Mouse (Mus musculus) liver, embryonic 11.5 days (tissue): ENCODE results near the gene Scn2b. TPM values are rescaled to one million over a fixed set of nuclear protein-coding genes. Genes with fewer than 3 reads are reported as not detected.

Source experiments
- ATAC-seq: fragments of 200-750 bp; cut with Nextera tagmentation; replicated peaks from 2 replicates; pipeline ENCODE4 v1.8.0; 2017; ENCODE audit warnings: moderate number of reproducible peaks, mild to moderate bottlenecking, moderate TSS enrichment, moderate library complexity; ENCODE audit not compliant: low FRiP score
- DNase-seq: peaks from one replicate; pipeline ENCODE4 v3.0.0-alpha.2; 2017; ENCODE audit warnings: low spot score
- H3K27ac ChIP-seq: fragments of 300-500 bp; sonication (generic); 2 replicates; pipeline ENCODE4 v1.5.1; 2014; ENCODE audit warnings: mild to moderate bottlenecking, low read depth, low read length, control low read depth
- H3K27me3 ChIP-seq: fragments of 300-500 bp; sonication (generic); replicated peaks from 2 replicates; pipeline ENCODE4 v1.6.1; 2014; ENCODE audit warnings: low read length, mixed read lengths; ENCODE audit not compliant: control insufficient read depth, insufficient read depth
- H3K36me3 ChIP-seq: fragments of 300-500 bp; sonication (generic); 2 replicates; pipeline ENCODE4 v1.6.1; 2014; ENCODE audit warnings: mild to moderate bottlenecking, low read length, moderate library complexity, mixed read lengths; ENCODE audit not compliant: control insufficient read depth, insufficient read depth
- H3K4me1 ChIP-seq: fragments of 300-500 bp; sonication (generic); replicated peaks from 2 replicates; pipeline ENCODE4 v1.6.1; 2014; ENCODE audit warnings: low read length, mixed read lengths; ENCODE audit not compliant: control insufficient read depth, insufficient read depth
- H3K4me2 ChIP-seq: fragments of 300-500 bp; sonication (generic); 2 replicates; pipeline ENCODE4 v1.6.1; 2014; ENCODE audit warnings: mild to moderate bottlenecking, control low read depth, moderate library complexity
- H3K4me3 ChIP-seq: fragments of 300-500 bp; sonication (generic); 2 replicates; pipeline ENCODE4 v1.5.1; 2014; ENCODE audit warnings: low read depth, low read length, control low read depth
- H3K9ac ChIP-seq: fragments of 300-500 bp; sonication (generic); 2 replicates; pipeline ENCODE4 v1.6.1; 2014; ENCODE audit warnings: low read depth, low read length, control low read depth
- H3K9me3 ChIP-seq: fragments of 300-500 bp; sonication (generic); 2 replicates; pipeline ENCODE4 v1.6.1; 2016; ENCODE audit warnings: low read length, inconsistent platforms, mixed read lengths; ENCODE audit not compliant: control insufficient read depth
- WGBS: fragments of 180-500 bp; shearing (Covaris S2); extraction: QIAGEN DNeasy Blood & Tissue Kit; methylation state at CpG from one replicate; pipeline ENCODE4 v1.1.7; 2014; 5-methylcytosine and 5-hydroxymethylcytosine counted together
- polyA plus RNA-seq: library from polyadenylated mRNA; unstranded; fragments of >200 nt; fragmentation: Nextera tagmentation; extraction: Ambion mirVana; gene quantifications from 2 replicates; pipeline ENCODE4 v1.2.1, GENCODE M21; 2014

Scn2b gene
- polyA plus RNA-seq, 1 experiment from 2014 or later, result 2.3 TPM

GRCm38 (mm10) chr9:45115706-45116105, 1.9 kb upstream of the Scn2b start:
- no peak overlapping the region for H3K27ac ChIP-seq
- H3K27me3 ChIP-seq, result peaks cover 22% of the 10 kb centered on the region
- no peak for ATAC-seq
- H3K36me3 ChIP-seq, result no peaks in the 10 kb centered on the region
- H3K4me1 ChIP-seq, result no peaks in the 10 kb centered on the region
- peak; percentile 42 for DNase-seq
- H3K4me2 ChIP-seq, result peak overlapping the region; percentile 30
- no peaks in the 10 kb centered on the region for H3K9me3 ChIP-seq
- 9% methylated on average over 14 of the region's 14 CpGs for WGBS
- no peak overlapping the region for H3K9ac ChIP-seq
- H3K4me3 ChIP-seq, result peak overlapping the region; percentile 14; the same call in 1 of the 2 replicates

- H3K4me2 ChIP-seq, result no peak overlapping the region
- no peak overlapping the region for H3K9ac ChIP-seq
- H3K4me1 ChIP-seq, result no peaks in the 10 kb centered on the region
- H3K27ac ChIP-seq, result no peak overlapping the region
- ATAC-seq, result no peak
- H3K9me3 ChIP-seq, result no peaks in the 10 kb centered on the region
- DNase-seq, result no peak
- H3K4me3 ChIP-seq, result no peak overlapping the region
- 57% methylated on average over 9 of the region's 9 CpGs for WGBS
- peaks cover 22% of the 10 kb centered on the region for H3K27me3 ChIP-seq
- no peaks in the 10 kb centered on the region for H3K36me3 ChIP-seq
These were observed 763 bp upstream of the Scn2b start for GRCm38 (mm10) chr9:45116819-45117218.

GRCm38 (mm10) chr9:45118552-45118951, 970 bp downstream of the Scn2b start:
- ATAC-seq, result no peak

GRCm38 (mm10) chr9:45119316-45119953, 1.9 kb downstream of the Scn2b start:
- no peak overlapping the region for H3K27ac ChIP-seq
- no peak overlapping the region for H3K9ac ChIP-seq
- DNase-seq (no peak), ATAC-seq (no peak)
- 0 out of 2 replicates have a peak, but pooled peaks cover 4% of the 10 kb centered on the region for H3K4me1 ChIP-seq
- peaks cover 16% of the 10 kb centered on the region for H3K27me3 ChIP-seq
- no peaks in the 10 kb centered on the region for H3K9me3 ChIP-seq
- no peak overlapping the region for H3K4me2 ChIP-seq
- no peaks in the 10 kb centered on the region for H3K36me3 ChIP-seq
- H3K4me3 ChIP-seq, result no peak overlapping the region
- WGBS, result 88% methylated on average over 8 of the region's 8 CpGs

More at GRCm38 (mm10) chr9:45118552-45118951, 970 bp downstream of the Scn2b start:
- H3K27ac ChIP-seq, result no peak overlapping the region
- H3K4me1 ChIP-seq, result 0 out of 2 replicates have a peak, but pooled peaks cover 4% of the 10 kb centered on the region
- WGBS, result 25% methylated on average over 10 of the region's 10 CpGs
- H3K9me3 ChIP-seq, result no peaks in the 10 kb centered on the region
- H3K9ac ChIP-seq, result no peak overlapping the region
- peak overlapping the region; percentile 51 for H3K4me3 ChIP-seq
- H3K4me2 ChIP-seq, result peak overlapping the region; percentile 47
- H3K36me3 ChIP-seq, result no peaks in the 10 kb centered on the region
- no peak for DNase-seq
- peaks cover 22% of the 10 kb centered on the region for H3K27me3 ChIP-seq

- 0 out of 2 replicates have a peak, but pooled peaks cover 4% of the 10 kb centered on the region for H3K4me1 ChIP-seq
- DNase-seq, result no peak
- H3K4me2 ChIP-seq, result no peak overlapping the region
- ATAC-seq, result no peak
- H3K27ac ChIP-seq, result no peak overlapping the region
- H3K9me3 ChIP-seq, result no peaks in the 10 kb centered on the region
- H3K36me3 ChIP-seq, result no peaks in the 10 kb centered on the region
- H3K9ac ChIP-seq, result no peak overlapping the region
- 85% methylated on average over 14 of the region's 14 CpGs for WGBS
- H3K27me3 ChIP-seq, result peaks cover 14% of the 10 kb centered on the region
- H3K4me3 ChIP-seq, result no peak overlapping the region
These were observed 2.5 kb downstream of the Scn2b start for GRCm38 (mm10) chr9:45119954-45120530.

- Histone ChIP-seq H3K4me1 (0 out of 2 replicates have a peak, but pooled peaks cover 4% of the 10 kb centered on the region), H3K4me2 (no peak overlapping the region), H3K27me3 (peaks cover 13% of the 10 kb centered on the region), H3K4me3 (no peak overlapping the region), H3K27ac (no peak overlapping the region), H3K9me3 (no peaks in the 10 kb centered on the region), H3K36me3 (no peaks in the 10 kb centered on the region), H3K9ac (no peak overlapping the region)
- DNase-seq (no peak), ATAC-seq (no peak)
- WGBS, result 79% methylated on average over 6 of the region's 6 CpGs
These were observed 3.0 kb downstream of the Scn2b start for GRCm38 (mm10) chr9:45120567-45120966.

GRCm38 (mm10) chr9:45121001-45121400, 3.4 kb downstream of the Scn2b start:
- H3K27ac ChIP-seq, result no peak overlapping the region
- no peak for DNase-seq
- no peak overlapping the region for H3K9ac ChIP-seq
- 0 out of 2 replicates have a peak, but pooled peaks cover 4% of the 10 kb centered on the region for H3K4me1 ChIP-seq
- WGBS, result 54% methylated on average over 6 of the region's 6 CpGs
- no peak overlapping the region for H3K4me3 ChIP-seq
- no peak overlapping the region for H3K4me2 ChIP-seq
- no peaks in the 10 kb centered on the region for H3K9me3 ChIP-seq
- peaks cover 10% of the 10 kb centered on the region for H3K27me3 ChIP-seq
- H3K36me3 ChIP-seq, result no peaks in the 10 kb centered on the region
- ATAC-seq, result no peak

- H3K9ac ChIP-seq, result no peak overlapping the region
- peaks cover 4% of the 10 kb centered on the region; the same call in 1 of the 2 replicates for H3K27me3 ChIP-seq
These were observed 4.2 kb downstream of the Scn2b start for GRCm38 (mm10) chr9:45121769-45122168.

More at GRCm38 (mm10) chr9:45121769-45122168, 4.2 kb downstream of the Scn2b start:
- 0 out of 2 replicates have a peak, but pooled peaks cover 4% of the 10 kb centered on the region for H3K4me1 ChIP-seq
- H3K36me3 ChIP-seq, result no peaks in the 10 kb centered on the region
- no peaks in the 10 kb centered on the region for H3K9me3 ChIP-seq
- 4% methylated on average over 10 of the region's 10 CpGs for WGBS
- peak; percentile 61 for DNase-seq
- H3K4me3 ChIP-seq, result 0 out of 2 replicates have a peak overlapping the region, but pooled peaks have one; percentile 14
- H3K27ac ChIP-seq, result no peak overlapping the region
- ATAC-seq, result peak; percentile 31; the same call in 1 of the 2 replicates
- H3K4me2 ChIP-seq, result peak overlapping the region; percentile 26; the same call in 1 of the 2 replicates
